Mouse (Mus musculus) erythroid progenitor cell, adult 5-6 weeks (primary cell): Measurements from ENCODE around the gene Sat2. TPM values are rescaled to one million over a fixed set of nuclear protein-coding genes. Genes with fewer than 3 reads are reported as not detected.

Experiments used
- ATAC-seq: replicated peaks from 2 replicates; pipeline ENCODE4 v1.8.0; 2016; ENCODE audit warnings: moderate number of reproducible peaks, mild to moderate bottlenecking, moderate TSS enrichment, inconsistent platforms; ENCODE audit not compliant: poor library complexity, low FRiP score, severe bottlenecking
- total RNA-seq, 2 experiments: library from RNA; stranded (forward) in 1 of 2; stranded (reverse) in 1 of 2; fragments of 150-400 nt in 1 of 2; fragments of 186-747, 209-891 nt in 1 of 2; gene quantifications; 2 replicates each; pipeline versions ENCODE4 v1.2.3 to v1.2.4; 2015 to 2017; ENCODE audit warnings: low replicate concordance in 2 of 2

Sat2 gene
- total RNA-seq, 2 experiments from 2014 or later, result not detected

- no peak for ATAC-seq
Measured at GRCm38 (mm10) chr11:69664841-69665240, 43.0 kb downstream of the Sat2 start.

GRCm38 (mm10) chr11:69665457-69665960 is 43.7 kb downstream of the Sat2 start:
- ATAC-seq, result no peak

DNA sequence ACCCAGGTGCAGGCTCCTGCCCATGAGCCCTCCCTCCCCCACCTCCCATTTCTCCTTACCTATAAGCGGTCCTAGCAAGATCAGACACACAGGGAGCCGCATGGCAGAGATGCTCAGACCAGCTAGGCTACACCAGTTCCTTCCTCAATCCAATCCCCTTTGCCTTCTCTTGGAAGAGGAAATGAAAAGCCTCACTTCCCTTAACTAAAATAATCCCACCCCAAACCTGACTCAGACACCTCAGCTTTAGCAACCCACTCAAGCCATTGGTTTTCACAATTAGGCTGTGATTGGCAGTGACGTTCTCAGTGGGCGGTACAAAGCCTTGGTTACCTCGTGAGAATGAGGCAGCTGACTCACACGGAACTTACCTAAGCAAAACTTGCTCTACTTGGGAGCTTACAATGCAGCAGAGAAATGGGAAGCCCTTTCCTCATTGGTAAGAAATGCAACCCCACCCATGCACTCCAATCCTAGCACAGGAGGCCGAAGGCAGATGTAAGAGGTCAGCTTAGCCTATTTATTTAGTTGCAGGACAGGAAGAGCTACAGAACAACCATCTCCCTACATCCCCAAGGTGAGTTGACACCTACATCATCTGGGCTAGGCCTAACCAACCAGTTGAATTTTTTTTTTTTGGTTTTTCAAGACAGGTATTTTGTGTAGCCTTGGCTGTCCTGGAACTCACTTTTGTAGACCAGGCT is 44.3 kb downstream of the Sat2 start, which contains the start of gene Cd68:
Cd68 (minus strand) TSS at position 193 of the 704 bp plus-strand sequence.
- no peak for ATAC-seq

DNA sequence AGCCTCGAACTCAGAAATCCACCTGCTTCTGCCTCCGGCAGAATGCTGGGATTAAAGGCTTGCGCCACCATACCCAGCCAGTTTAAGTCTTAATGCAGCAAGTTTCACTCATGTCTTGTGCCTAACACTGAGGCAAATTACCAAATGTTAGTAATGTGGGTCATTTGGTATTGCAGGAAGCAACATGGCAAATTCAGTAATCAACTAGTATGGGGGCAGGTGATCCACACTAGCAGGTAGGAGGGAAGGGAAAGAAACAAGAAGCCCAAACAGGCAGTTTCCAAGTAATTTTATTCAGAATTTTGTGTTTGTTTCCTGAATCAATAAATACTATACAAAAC is 44.8 kb downstream of the Sat2 start:
- no peak for ATAC-seq

- ATAC-seq, result peak; percentile 69
Measured at GRCm38 (mm10) chr11:69670786-69671725, 49.2 kb downstream of the Sat2 start.

- ATAC-seq, result peak; percentile 11
Measured at GRCm38 (mm10) chr11:69671726-69672124, 49.9 kb downstream of the Sat2 start.

GRCm38 (mm10) chr11:69672211-69672706 is 50.4 kb downstream of the Sat2 start, which contains the start of gene Eif4a1:
Eif4a1 (minus strand) TSS chr11:69672423.
- ATAC-seq, result peak; percentile 89

Other genes starting within 250 kb of the Sat2 start
Only the 30 nearest of the 32 such genes appear.
- 8.3 and 11.7 TPM in 2 replicates for gene Cyb5d1, start 226.4 kb upstream of the Sat2 start, total RNA-seq (2015; ENCODE audit: low replicate concordance)
- 25.7 and 32.5 TPM in 2 replicates for gene Cyb5d1, start 226.4 kb upstream of the Sat2 start, total RNA-seq (2017; ENCODE audit: low replicate concordance)
- not detected in 2 replicates for gene Tmem88, start 223.8 kb upstream of the Sat2 start, total RNA-seq (2015; ENCODE audit: low replicate concordance)
- gene Tmem88, start 223.8 kb upstream of the Sat2 start, total RNA-seq (2017; ENCODE audit: low replicate concordance), result not detected in 2 replicates
- gene Kdm6b, start 208.3 kb upstream of the Sat2 start, total RNA-seq (2015; ENCODE audit: low replicate concordance), result 6.5 and 11.7 TPM in 2 replicates
- 0.64 and 1.2 TPM in 2 replicates for gene Kdm6b, start 208.3 kb upstream of the Sat2 start, total RNA-seq (2017; ENCODE audit: low replicate concordance)
- not detected in 2 replicates for gene Dnah2, start 72.9 kb upstream of the Sat2 start, total RNA-seq (2015; ENCODE audit: low replicate concordance)
- gene Dnah2, start 72.9 kb upstream of the Sat2 start, total RNA-seq (2017; ENCODE audit: low replicate concordance), result 0.13 TPM in 1 of 2 replicates, not detected in the other
- 2.5 and 2.9 TPM in 2 replicates for gene Efnb3, start 61.8 kb upstream of the Sat2 start, total RNA-seq (2015; ENCODE audit: low replicate concordance)
- gene Efnb3, start 61.8 kb upstream of the Sat2 start, total RNA-seq (2017; ENCODE audit: low replicate concordance), result 0.77 and 1.1 TPM in 2 replicates
- gene Wrap53, start 41.8 kb upstream of the Sat2 start, total RNA-seq (2015; ENCODE audit: low replicate concordance), result 13.8 and 48.3 TPM in 2 replicates
- 13.5 and 18.4 TPM in 2 replicates for gene Wrap53, start 41.8 kb upstream of the Sat2 start, total RNA-seq (2017; ENCODE audit: low replicate concordance)
- 38.2 and 75.9 TPM in 2 replicates for gene Trp53, start 41.7 kb upstream of the Sat2 start, total RNA-seq (2015; ENCODE audit: low replicate concordance)
- 12.2 TPM in 2 replicates for gene Trp53, start 41.7 kb upstream of the Sat2 start, total RNA-seq (2017; ENCODE audit: low replicate concordance)
- gene Atp1b2, start 16.1 kb upstream of the Sat2 start, total RNA-seq (2015; ENCODE audit: low replicate concordance), result 20.9 and 36.5 TPM in 2 replicates
- gene Atp1b2, start 16.1 kb upstream of the Sat2 start, total RNA-seq (2017; ENCODE audit: low replicate concordance), result 3.5 and 4.5 TPM in 2 replicates
- not detected in 2 replicates for gene Shbg, start 4.1 kb upstream of the Sat2 start, total RNA-seq (2015; ENCODE audit: low replicate concordance)
- gene Shbg, start 4.1 kb upstream of the Sat2 start, total RNA-seq (2017; ENCODE audit: low replicate concordance), result not detected in 2 replicates
- gene Fxr2, start 11.0 kb downstream of the Sat2 start, total RNA-seq (2015; ENCODE audit: low replicate concordance), result 18.0 and 24.9 TPM in 2 replicates
- gene Fxr2, start 11.0 kb downstream of the Sat2 start, total RNA-seq (2017; ENCODE audit: low replicate concordance), result 42.4 and 44.2 TPM in 2 replicates
- gene Sox15, start 33.3 kb downstream of the Sat2 start, total RNA-seq (2015; ENCODE audit: low replicate concordance), result not detected in 2 replicates
- not detected in 2 replicates for gene Sox15, start 33.3 kb downstream of the Sat2 start, total RNA-seq (2017; ENCODE audit: low replicate concordance)
- 12.2 and 16.2 TPM in 2 replicates for gene Mpdu1, start 40.6 kb downstream of the Sat2 start, total RNA-seq (2015; ENCODE audit: low replicate concordance)
- 17.7 and 28.4 TPM in 2 replicates for gene Mpdu1, start 40.6 kb downstream of the Sat2 start, total RNA-seq (2017; ENCODE audit: low replicate concordance)
- 65.0 and 66.7 TPM in 2 replicates for gene Cd68, start 44.1 kb downstream of the Sat2 start, total RNA-seq (2015; ENCODE audit: low replicate concordance)
- 39.1 and 47.7 TPM in 2 replicates for gene Cd68, start 44.1 kb downstream of the Sat2 start, total RNA-seq (2017; ENCODE audit: low replicate concordance)
- 233 and 247 TPM in 2 replicates for gene Eif4a1, start 50.4 kb downstream of the Sat2 start, total RNA-seq (2015; ENCODE audit: low replicate concordance)
- gene Eif4a1, start 50.4 kb downstream of the Sat2 start, total RNA-seq (2017; ENCODE audit: low replicate concordance), result 229 and 230 TPM in 2 replicates
- gene Senp3, start 60.1 kb downstream of the Sat2 start, total RNA-seq (2015; ENCODE audit: low replicate concordance), result 32.3 and 41.8 TPM in 2 replicates
- 24.8 and 43.4 TPM in 2 replicates for gene Senp3, start 60.1 kb downstream of the Sat2 start, total RNA-seq (2017; ENCODE audit: low replicate concordance)
- gene Tnfsf13, start 63.8 kb downstream of the Sat2 start, total RNA-seq (2015; ENCODE audit: low replicate concordance), result 3.2 TPM in 1 of 2 replicates, not detected in the other
- 4.1 TPM in 1 of 2 replicates, not detected in the other for gene Tnfsf13, start 63.8 kb downstream of the Sat2 start, total RNA-seq (2017; ENCODE audit: low replicate concordance)
- gene Tnfsf12, start 73.8 kb downstream of the Sat2 start, total RNA-seq (2015; ENCODE audit: low replicate concordance), result 1.3 and 7.2 TPM in 2 replicates
- gene Tnfsf12, start 73.8 kb downstream of the Sat2 start, total RNA-seq (2017; ENCODE audit: low replicate concordance), result not detected in 2 replicates
- 1.8 TPM in 1 of 2 replicates, not detected in the other for gene Tnfsfm13, start 74.1 kb downstream of the Sat2 start, total RNA-seq (2015; ENCODE audit: low replicate concordance)
- 6.4 and 9.4 TPM in 2 replicates for gene Tnfsfm13, start 74.1 kb downstream of the Sat2 start, total RNA-seq (2017; ENCODE audit: low replicate concordance)
- 124 and 145 TPM in 2 replicates for gene Polr2a, start 136.6 kb downstream of the Sat2 start, total RNA-seq (2015; ENCODE audit: low replicate concordance)
- gene Polr2a, start 136.6 kb downstream of the Sat2 start, total RNA-seq (2017; ENCODE audit: low replicate concordance), result 131 and 162 TPM in 2 replicates
- not detected in 2 replicates for gene Slc35g3, start 139.9 kb downstream of the Sat2 start, total RNA-seq (2015; ENCODE audit: low replicate concordance)
- gene Slc35g3, start 139.9 kb downstream of the Sat2 start, total RNA-seq (2017; ENCODE audit: low replicate concordance), result not detected in 2 replicates
- 2.9 and 3.8 TPM in 2 replicates for gene Zbtb4, start 143.9 kb downstream of the Sat2 start, total RNA-seq (2015; ENCODE audit: low replicate concordance)
- 0.77 and 3.0 TPM in 2 replicates for gene Zbtb4, start 143.9 kb downstream of the Sat2 start, total RNA-seq (2017; ENCODE audit: low replicate concordance)
- not detected in 2 replicates for gene Chrnb1, start 173.9 kb downstream of the Sat2 start, total RNA-seq (2015; ENCODE audit: low replicate concordance)
- gene Chrnb1, start 173.9 kb downstream of the Sat2 start, total RNA-seq (2017; ENCODE audit: low replicate concordance), result 0.77 TPM in 1 of 2 replicates, not detected in the other
- gene Fgf11, start 179.8 kb downstream of the Sat2 start, total RNA-seq (2015; ENCODE audit: low replicate concordance), result not detected in 2 replicates
- gene Fgf11, start 179.8 kb downstream of the Sat2 start, total RNA-seq (2017; ENCODE audit: low replicate concordance), result not detected in 2 replicates
- not detected in 2 replicates for gene Tmem102, start 183.6 kb downstream of the Sat2 start, total RNA-seq (2015; ENCODE audit: low replicate concordance)
- gene Tmem102, start 183.6 kb downstream of the Sat2 start, total RNA-seq (2017; ENCODE audit: low replicate concordance), result not detected in 2 replicates
- not detected in 2 replicates for gene Gm39566, start 193.3 kb downstream of the Sat2 start, total RNA-seq (2015; ENCODE audit: low replicate concordance)
- gene Gm39566, start 193.3 kb downstream of the Sat2 start, total RNA-seq (2017; ENCODE audit: low replicate concordance), result not detected in 2 replicates
- not detected in 2 replicates for gene Spem2, start 196.4 kb downstream of the Sat2 start, total RNA-seq (2015; ENCODE audit: low replicate concordance)
- not detected in 2 replicates for gene Spem2, start 196.4 kb downstream of the Sat2 start, total RNA-seq (2017; ENCODE audit: low replicate concordance)
- gene Spem1, start 200.2 kb downstream of the Sat2 start, total RNA-seq (2015; ENCODE audit: low replicate concordance), result not detected in 2 replicates
- not detected in 2 replicates for gene Spem1, start 200.2 kb downstream of the Sat2 start, total RNA-seq (2017; ENCODE audit: low replicate concordance)
- gene Nlgn2, start 215.8 kb downstream of the Sat2 start, total RNA-seq (2015; ENCODE audit: low replicate concordance), result 0.72 and 0.84 TPM in 2 replicates
- 0.08 and 0.26 TPM in 2 replicates for gene Nlgn2, start 215.8 kb downstream of the Sat2 start, total RNA-seq (2017; ENCODE audit: low replicate concordance)
- gene Tmem256, start 216.5 kb downstream of the Sat2 start, total RNA-seq (2015; ENCODE audit: low replicate concordance), result 258 and 276 TPM in 2 replicates
- 123 and 303 TPM in 2 replicates for gene Tmem256, start 216.5 kb downstream of the Sat2 start, total RNA-seq (2017; ENCODE audit: low replicate concordance)
- 24.9 and 26.0 TPM in 2 replicates for gene Plscr3, start 224.4 kb downstream of the Sat2 start, total RNA-seq (2015; ENCODE audit: low replicate concordance)
- 15.1 and 27.7 TPM in 2 replicates for gene Plscr3, start 224.4 kb downstream of the Sat2 start, total RNA-seq (2017; ENCODE audit: low replicate concordance)